20 mouse cellular contexts compared by ENCODE assay signal in genomic region chr3:102509601-102510000, GRCm38 (mm10). TPM values are rescaled to one million over a fixed set of nuclear protein-coding genes. Genes with fewer than 3 reads are reported as not detected.
DNase-seq lines count a peak whose midpoint lies in the region; ATAC-seq lines count a peak whose summit lies in the region.
"Had no signal": no experiment of that assay in that cellular context is flagged by ENCODE, and none has a peak within 500 bp of the region (broad histone marks: within the 10 kb centered on the region; RNA-seq: fewer than 3 reads in every experiment).

No protein-coding gene starts in this region.

- H3K4me1 ChIP-seq in heart, embryonic 12.5 days (replicated peaks) = no peaks in the 10 kb centered on the region
- H3K4me1 ChIP-seq in midbrain, embryonic 11.5 days (ENCODE audit: control insufficient read depth, insufficient read depth, low read length) = no peaks in the 10 kb centered on the region
- H3K4me1 ChIP-seq in midbrain, embryonic 13.5 days (replicated peaks) = peaks cover 6% of the 10 kb centered on the region; the same call in 1 of the 2 replicates

- no peak overlapping the region for H3K27ac ChIP-seq in heart, embryonic 12.5 days (ENCODE audit: poor library complexity, severe bottlenecking)
- H3K27ac ChIP-seq in midbrain, embryonic 11.5 days (ENCODE audit: low read depth, low read length) = no peak overlapping the region
- H3K27ac ChIP-seq in midbrain, embryonic 13.5 days = no peak overlapping the region
- H3K27ac ChIP-seq: embryonic facial prominence, embryonic 13.5 days; embryonic facial prominence, embryonic 15.5 days; forebrain, embryonic 10.5 days; forebrain, embryonic 12.5 days had no signal

- no peaks in the 10 kb centered on the region for H3K27me3 ChIP-seq in heart, embryonic 12.5 days (replicated peaks)
- no peaks in the 10 kb centered on the region for H3K27me3 ChIP-seq in midbrain, embryonic 11.5 days (ENCODE audit: control insufficient read depth, insufficient read depth, low read length)
- no peaks in the 10 kb centered on the region for H3K27me3 ChIP-seq in midbrain, embryonic 13.5 days
- H3K27me3 ChIP-seq: embryonic facial prominence, embryonic 13.5 days; embryonic facial prominence, embryonic 15.5 days; forebrain, embryonic 12.5 days had no signal

- WGBS in heart, embryonic 12.5 days = 72% methylated on average over 3 of the region's 3 CpGs
- WGBS in midbrain, embryonic 11.5 days = 54% methylated on average over 3 of the region's 3 CpGs
- WGBS in midbrain, embryonic 13.5 days = 59% methylated on average over 3 of the region's 3 CpGs

- no peak overlapping the region for H3K9ac ChIP-seq in heart, embryonic 12.5 days
- no peak overlapping the region for H3K9ac ChIP-seq in midbrain, embryonic 11.5 days (ENCODE audit: low read length)
- no peak overlapping the region for H3K9ac ChIP-seq in midbrain, embryonic 13.5 days (replicated peaks)
- H3K9ac ChIP-seq: embryonic facial prominence, embryonic 13.5 days; embryonic facial prominence, embryonic 15.5 days; forebrain, embryonic 12.5 days had no signal

- H3K4me3 ChIP-seq in heart, embryonic 12.5 days = no peak overlapping the region
- H3K4me3 ChIP-seq in midbrain, embryonic 11.5 days (ENCODE audit: low read depth, low read length) = no peak overlapping the region
- H3K4me3 ChIP-seq in midbrain, embryonic 13.5 days (replicated peaks) = no peak overlapping the region
- H3K4me3 ChIP-seq: embryonic facial prominence, embryonic 13.5 days; embryonic facial prominence, embryonic 15.5 days; erythroblast, embryonic 14.5 days; forebrain, embryonic 10.5 days; forebrain, embryonic 12.5 days had no signal

- ATAC-seq in heart, embryonic 12.5 days (ENCODE audit: insufficient number of reproducible peaks, low FRiP score) = no peak
- no peak for ATAC-seq in midbrain, embryonic 11.5 days (ENCODE audit: low FRiP score)
- ATAC-seq in midbrain, embryonic 13.5 days = no peak
- ATAC-seq: forebrain, embryonic 14.5 days; forebrain, embryonic 16.5 days had no signal

- no peaks in the 10 kb centered on the region for H3K9me3 ChIP-seq in heart, embryonic 12.5 days (replicated peaks)
- no peaks in the 10 kb centered on the region for H3K9me3 ChIP-seq in midbrain, embryonic 11.5 days (ENCODE audit: control insufficient read depth, low read length)
- H3K9me3 ChIP-seq in midbrain, embryonic 13.5 days = no peaks in the 10 kb centered on the region
- H3K9me3 ChIP-seq: embryonic facial prominence, embryonic 13.5 days; embryonic facial prominence, embryonic 15.5 days; forebrain, embryonic 10.5 days; forebrain, embryonic 12.5 days had no signal

- H3K36me3 ChIP-seq in heart, embryonic 12.5 days = no peaks in the 10 kb centered on the region
- no peaks in the 10 kb centered on the region for H3K36me3 ChIP-seq in midbrain, embryonic 11.5 days (ENCODE audit: control insufficient read depth, insufficient read depth, low read length)
- no peaks in the 10 kb centered on the region for H3K36me3 ChIP-seq in midbrain, embryonic 13.5 days
- H3K36me3 ChIP-seq: forebrain, embryonic 10.5 days; forebrain, embryonic 12.5 days had no signal

- DNase-seq in heart, adult 11 months = peak; percentile 88
- DNase-seq in midbrain, embryonic 11.5 days (ENCODE audit: low spot score, missing footprints) = peak; percentile 12
- DNase-seq: adrenal gland, adult 2 months; adrenal gland, postnatal 10 days; adrenal gland, postnatal 25 days; cerebellum, adult 11-12 months; cerebellum, adult 2 months; cerebellum, adult 9-10 months; cerebellum, postnatal 14 days; cerebellum, postnatal 36 days; embryo, embryonic 11 days had no signal

- no peak overlapping the region for H3K4me2 ChIP-seq in heart, embryonic 12.5 days
- no peak overlapping the region for H3K4me2 ChIP-seq in midbrain, embryonic 11.5 days
- no peak overlapping the region for H3K4me2 ChIP-seq in midbrain, embryonic 13.5 days (replicated peaks)
- H3K4me2 ChIP-seq: embryonic facial prominence, embryonic 13.5 days; embryonic facial prominence, embryonic 15.5 days; forebrain, embryonic 12.5 days had no signal

RNA-seq across cellular contexts. Expression of gene Ngf, which starts 39.9 kb away (rescaled TPM):
- 0.26 and 0.42 TPM in 2 replicates for polyA plus RNA-seq in heart, embryonic 12.5 days (2016; fragmentation: Nextera tagmentation; extraction: Ambion mirVana)
- polyA plus RNA-seq in midbrain, embryonic 11.5 days (2014; fragmentation: Nextera tagmentation; extraction: Ambion mirVana) = 0.33 and 1.0 TPM in 2 replicates
- 0.23 TPM in 2 replicates for polyA plus RNA-seq in midbrain, embryonic 13.5 days (2015; fragmentation: Nextera tagmentation; extraction: Ambion mirVana)
- polyA plus RNA-seq: erythroblast, embryonic 14.5 days had no signal
